Mouse (Mus musculus) liver, adult 2 months (tissue): ENCODE measurements around the gene Krtap31-2.

ENCODE experiments used
- CTCF ChIP-seq: fragments of 200-500 bp; IDR thresholded peaks from 2 replicates; pipeline ENCODE4 v1.5.1; 2011; ENCODE audit warnings: low read depth, low read length, control low read depth
- POLR2A ChIP-seq: fragments of 200-500 bp; IDR thresholded peaks from 2 replicates; pipeline ENCODE4 v1.6.1; 2011; ENCODE audit warnings: low read length, control low read depth; ENCODE audit not compliant: insufficient read depth; ENCODE audit errors: extremely low read depth

- TF ChIP-seq CTCF, result no peak
- no peak for TF ChIP-seq POLR2A
Measured at GRCm38 (mm10) chr11:99964213-99964612, 28.1 kb downstream of the Krtap31-2 start.
